Mouse (Mus musculus): ENCODE results near the gene Dennd1c. TPM values are rescaled to one million over a fixed set of nuclear protein-coding genes. Genes with fewer than 3 reads are reported as not detected.
A peak's percentile ranks its signal among the peaks of the same experiment; 100 is the strongest.

Dennd1c gene
- polyA plus RNA-seq, 1 experiment from 2014 or later, result 4.7 TPM

DNA sequence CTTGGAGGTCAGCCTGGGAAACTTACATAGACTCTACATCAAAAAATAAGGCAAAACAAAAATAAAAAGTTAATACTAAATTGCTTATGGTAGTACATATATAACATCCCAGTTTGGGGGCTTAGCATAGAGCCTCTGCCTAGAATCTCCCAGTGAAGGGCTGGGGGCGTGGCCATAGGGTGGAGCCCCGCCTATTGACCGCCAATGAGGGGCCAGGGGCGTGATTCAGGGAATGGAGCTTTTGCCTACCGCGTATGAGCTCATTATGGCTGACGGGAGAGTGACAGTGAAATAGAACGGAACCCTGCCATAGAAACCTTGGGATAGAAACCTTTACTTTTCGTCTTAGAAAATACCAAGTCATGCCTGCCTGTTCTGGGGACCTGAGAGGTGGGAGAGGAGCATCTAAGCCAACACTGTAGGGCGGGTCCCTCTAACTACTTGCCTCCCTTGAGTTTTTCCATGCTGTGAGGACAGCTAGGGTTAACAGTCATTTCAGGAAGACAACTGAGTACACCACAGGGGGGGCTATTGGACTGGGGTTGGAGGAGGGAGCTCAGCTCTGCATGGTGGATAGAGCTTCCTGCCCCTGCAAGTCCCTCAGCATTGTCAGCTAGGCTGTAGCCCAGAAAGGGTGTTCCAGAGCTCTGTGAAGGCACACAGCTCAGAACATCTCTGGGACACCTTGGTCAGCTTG, 21.5 kb upstream of the Dennd1c start:
- no peak overlapping the region for H3K4me2 ChIP-seq (ENCODE audit: low read length)
- no peak for ATAC-seq
- 7% methylated on average over 10 of the region's 10 CpGs for WGBS
- 0 out of 2 replicates have a peak, but pooled peaks cover 2% of the 10 kb centered on the region for H3K27me3 ChIP-seq (replicated peaks; ENCODE audit: control insufficient read depth, insufficient read depth, low read length)
- no peak overlapping the region for H3K9ac ChIP-seq (ENCODE audit: low read depth, low read length)
- no peak overlapping the region for H3K27ac ChIP-seq (ENCODE audit: low read depth, low read length)
- H3K36me3 ChIP-seq (ENCODE audit: control insufficient read depth, insufficient read depth, low read length), result no peaks in the 10 kb centered on the region
- H3K4me1 ChIP-seq (ENCODE audit: control insufficient read depth, insufficient read depth, low read depth, low read length), result peaks cover 15% of the 10 kb centered on the region; the same call in 1 of the 2 replicates
- no peaks in the 10 kb centered on the region for H3K9me3 ChIP-seq (ENCODE audit: control insufficient read depth, low read length)
- H3K4me3 ChIP-seq (ENCODE audit: low read length), result no peak overlapping the region

DNA sequence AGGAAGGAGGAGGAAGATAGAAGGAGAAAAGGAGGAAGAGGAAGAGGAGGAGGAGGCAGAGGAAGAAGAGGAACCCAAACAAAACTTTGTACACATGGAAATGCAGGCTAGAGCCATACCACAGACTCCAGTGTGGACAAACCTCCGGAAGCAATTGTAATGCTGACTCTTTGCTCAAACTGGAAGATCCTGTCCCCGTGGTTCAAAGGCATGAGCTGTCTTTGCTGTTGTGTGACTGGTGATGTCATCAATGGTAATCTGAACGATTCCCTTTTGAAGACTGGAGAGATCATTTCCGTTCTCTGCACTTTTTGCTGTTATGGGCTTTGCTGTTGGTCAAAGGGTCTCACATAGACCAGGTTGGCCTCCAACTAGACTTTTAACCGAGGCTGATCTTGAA, 20.0 kb upstream of the Dennd1c start:
- no peak overlapping the region for H3K4me2 ChIP-seq (ENCODE audit: low read length)
- peaks cover 10% of the 10 kb centered on the region; the same call in 1 of the 2 replicates for H3K4me1 ChIP-seq (ENCODE audit: control insufficient read depth, insufficient read depth, low read depth, low read length)
- no peak overlapping the region for H3K27ac ChIP-seq (ENCODE audit: low read depth, low read length)
- H3K4me3 ChIP-seq (ENCODE audit: low read length), result no peak overlapping the region
- no peaks in the 10 kb centered on the region for H3K9me3 ChIP-seq (ENCODE audit: control insufficient read depth, low read length)
- 86% methylated on average over 5 of the region's 5 CpGs for WGBS
- no peak overlapping the region for H3K9ac ChIP-seq (ENCODE audit: low read depth, low read length)
- 0 out of 2 replicates have a peak, but pooled peaks cover 2% of the 10 kb centered on the region for H3K27me3 ChIP-seq (replicated peaks; ENCODE audit: control insufficient read depth, insufficient read depth, low read length)
- H3K36me3 ChIP-seq (ENCODE audit: control insufficient read depth, insufficient read depth, low read length), result no peaks in the 10 kb centered on the region
- ATAC-seq, result no peak

DNA sequence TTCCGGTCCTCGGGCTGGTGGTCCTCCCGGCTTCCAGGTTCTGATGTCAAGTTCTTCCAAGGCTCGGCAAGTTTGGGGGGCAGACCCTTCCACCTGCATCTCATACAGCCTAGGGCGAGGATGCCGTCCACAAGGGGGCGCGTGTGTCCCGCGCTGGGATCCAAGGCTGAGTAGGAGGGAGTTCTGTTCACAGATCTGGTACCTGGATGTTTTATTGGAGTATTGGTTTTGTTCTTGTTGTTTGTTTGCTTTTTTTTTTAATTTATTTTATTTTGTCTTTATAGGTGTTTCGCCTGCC, 18.3 kb upstream of the Dennd1c start:
- Histone ChIP-seq H3K9ac (ENCODE audit: low read depth, low read length) (no peak overlapping the region), H3K4me1 (ENCODE audit: control insufficient read depth, insufficient read depth, low read depth, low read length) (peaks cover 10% of the 10 kb centered on the region; the same call in 1 of the 2 replicates), H3K27me3 (replicated peaks; ENCODE audit: control insufficient read depth, insufficient read depth, low read length) (0 out of 2 replicates have a peak, but pooled peaks cover 2% of the 10 kb centered on the region), H3K9me3 (ENCODE audit: control insufficient read depth, low read length) (no peaks in the 10 kb centered on the region), H3K36me3 (ENCODE audit: control insufficient read depth, insufficient read depth, low read length) (no peaks in the 10 kb centered on the region), H3K4me2 (ENCODE audit: low read length) (peak overlapping the region; percentile 54), H3K4me3 (ENCODE audit: low read length) (peak overlapping the region; percentile 18), H3K27ac (ENCODE audit: low read depth, low read length) (no peak overlapping the region)
- ATAC-seq, result peak; percentile 82
- WGBS, result 2% methylated on average over 11 of the region's 11 CpGs

DNA sequence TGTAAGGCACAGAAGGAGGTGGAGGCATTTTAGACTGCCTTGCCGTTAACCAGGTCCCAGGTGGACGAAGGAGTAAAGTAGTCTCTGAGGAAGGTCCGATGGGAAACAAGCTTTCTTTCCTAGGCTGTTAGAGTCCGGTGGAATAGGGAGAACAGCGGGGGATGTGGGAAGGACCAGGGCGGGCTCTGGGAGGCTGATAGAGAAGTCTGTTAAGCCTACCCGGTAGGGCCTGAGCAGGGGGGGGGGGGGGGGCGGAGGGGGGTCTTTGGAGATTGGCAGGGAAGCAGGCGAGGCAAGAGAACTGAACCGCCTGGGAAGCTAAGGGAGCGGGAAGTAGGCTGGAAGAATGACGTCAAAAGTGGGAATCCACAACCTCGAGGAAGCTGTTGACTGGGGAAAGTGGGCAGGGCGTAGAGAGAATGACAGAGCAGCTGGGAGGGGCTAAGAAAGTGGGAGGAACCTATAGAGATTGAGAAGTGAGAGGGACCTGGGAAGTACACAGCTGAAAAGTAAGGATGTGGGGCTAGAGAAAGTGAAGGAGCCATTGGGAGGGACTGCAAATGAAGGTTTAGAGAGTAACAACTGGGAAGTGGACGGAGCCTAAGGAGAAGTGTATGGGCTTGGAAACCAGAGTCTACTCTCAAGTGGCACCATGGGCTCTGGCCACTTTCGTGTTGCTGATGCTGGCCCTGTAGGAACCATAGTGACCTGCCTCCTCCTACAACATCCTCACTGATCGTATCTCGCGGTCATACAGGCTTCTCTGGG, 17.7 kb upstream of the Dennd1c start:
- no peaks in the 10 kb centered on the region for H3K36me3 ChIP-seq (ENCODE audit: control insufficient read depth, insufficient read depth, low read length)
- 1% methylated on average over 18 of the region's 19 CpGs for WGBS
- H3K27me3 ChIP-seq (replicated peaks; ENCODE audit: control insufficient read depth, insufficient read depth, low read length), result 0 out of 2 replicates have a peak, but pooled peaks cover 2% of the 10 kb centered on the region
- 0 out of 2 replicates have a peak overlapping the region, but pooled peaks have one; percentile 8 for H3K9ac ChIP-seq (ENCODE audit: low read depth, low read length)
- peak overlapping the region; percentile 18 for H3K4me3 ChIP-seq (ENCODE audit: low read length)
- peaks cover 10% of the 10 kb centered on the region; the same call in 1 of the 2 replicates for H3K4me1 ChIP-seq (ENCODE audit: control insufficient read depth, insufficient read depth, low read depth, low read length)
- peak overlapping the region; percentile 54 for H3K4me2 ChIP-seq (ENCODE audit: low read length)
- ATAC-seq, result peak; percentile 89
- no peak overlapping the region for H3K27ac ChIP-seq (ENCODE audit: low read depth, low read length)
- no peaks in the 10 kb centered on the region for H3K9me3 ChIP-seq (ENCODE audit: control insufficient read depth, low read length)

DNA sequence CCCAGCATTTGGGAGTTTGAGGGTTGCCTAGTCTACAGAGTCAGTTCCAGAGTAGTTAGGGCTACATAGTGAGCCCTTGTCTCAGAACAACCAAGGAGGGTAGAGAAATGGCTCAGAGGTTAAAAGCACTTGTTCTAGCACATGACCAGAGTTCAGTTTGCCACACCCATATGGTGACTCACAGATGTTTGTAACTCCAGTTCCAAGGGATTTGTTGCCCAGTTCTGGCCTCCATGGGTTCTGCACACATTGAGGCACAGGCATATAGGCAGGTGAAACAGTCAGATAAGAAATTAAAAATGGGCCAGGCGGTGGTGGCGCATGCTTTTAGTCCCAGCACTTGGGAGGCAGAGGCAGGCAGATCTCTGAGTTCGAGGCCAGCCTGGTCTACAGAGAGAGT, 15.9 kb upstream of the Dennd1c start:
- Histone ChIP-seq H3K36me3 (ENCODE audit: control insufficient read depth, insufficient read depth, low read length) (no peaks in the 10 kb centered on the region), H3K4me2 (ENCODE audit: low read length) (no peak overlapping the region), H3K9me3 (ENCODE audit: control insufficient read depth, low read length) (no peaks in the 10 kb centered on the region), H3K4me3 (ENCODE audit: low read length) (no peak overlapping the region), H3K27me3 (replicated peaks; ENCODE audit: control insufficient read depth, insufficient read depth, low read length) (0 out of 2 replicates have a peak, but pooled peaks cover 2% of the 10 kb centered on the region), H3K27ac (ENCODE audit: low read depth, low read length) (no peak overlapping the region), H3K4me1 (ENCODE audit: control insufficient read depth, insufficient read depth, low read depth, low read length) (peaks cover 10% of the 10 kb centered on the region; the same call in 1 of the 2 replicates), H3K9ac (ENCODE audit: low read depth, low read length) (no peak overlapping the region)
- no peak for ATAC-seq
- 96% methylated on average over 3 of the region's 3 CpGs for WGBS

DNA sequence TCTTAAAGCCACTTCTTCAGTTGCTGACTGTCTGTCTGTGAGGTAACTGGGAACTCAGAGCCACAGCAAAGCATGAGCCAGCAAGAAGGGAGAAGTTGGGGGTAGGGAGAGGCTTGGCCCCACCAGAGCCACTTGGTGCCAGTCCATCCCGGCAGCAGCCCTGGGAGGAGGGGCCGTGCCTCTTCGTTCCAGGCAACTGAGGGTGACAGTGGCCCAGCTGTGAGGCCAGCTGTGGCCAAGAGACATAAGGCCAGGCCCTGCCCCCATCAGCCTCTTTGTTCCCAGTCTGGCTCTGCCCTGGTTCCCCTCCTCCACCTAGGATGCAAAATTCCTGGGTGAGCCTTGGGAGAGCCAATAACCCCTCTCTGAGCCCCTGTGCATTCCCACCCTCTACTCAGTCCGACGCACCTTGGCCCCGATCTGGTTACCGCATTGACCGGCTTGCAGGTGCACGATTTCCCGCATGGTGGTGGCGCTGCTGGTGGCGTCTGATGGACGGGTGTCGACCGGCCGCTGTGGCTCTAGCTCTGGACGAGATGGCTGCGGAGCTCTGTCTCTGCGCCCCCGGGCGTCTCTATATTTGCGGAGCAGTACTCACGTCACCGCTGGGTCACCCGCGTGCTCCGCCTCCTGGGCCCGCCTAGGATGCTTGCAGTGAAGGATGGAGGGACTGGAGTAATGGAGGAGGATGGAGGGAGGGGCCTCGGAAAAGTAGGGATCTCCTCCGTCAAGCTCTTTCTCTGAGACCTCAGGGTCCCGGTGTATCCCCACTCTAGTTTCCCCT, 8.9 kb upstream of the Dennd1c start, which contains the start of gene Tubb4a:
Gene Tubb4a (minus strand): TSS at position 734 of the 784 bp plus-strand sequence.
- H3K27me3 ChIP-seq (replicated peaks; ENCODE audit: control insufficient read depth, insufficient read depth, low read length), result no peaks in the 10 kb centered on the region
- H3K4me2 ChIP-seq (ENCODE audit: low read length), result peak within 1 kb of the TSS; percentile 62
- H3K36me3 ChIP-seq (ENCODE audit: control insufficient read depth, insufficient read depth, low read length), result no peaks in the 10 kb centered on the region
- peak within 1 kb of the TSS; percentile 84 for H3K9ac ChIP-seq (ENCODE audit: low read depth, low read length)
- H3K4me3 ChIP-seq (ENCODE audit: low read length), result peak within 1 kb of the TSS; percentile 68
- WGBS, result under 1% methylated on average over 31 of the region's 31 CpGs
- ATAC-seq, result peak; percentile 96
- H3K4me1 ChIP-seq (ENCODE audit: control insufficient read depth, insufficient read depth, low read depth, low read length), result peaks cover 10% of the 10 kb centered on the region
- no peaks in the 10 kb centered on the region for H3K9me3 ChIP-seq (ENCODE audit: control insufficient read depth, low read length)
- peak within 1 kb of the TSS; percentile 81 for H3K27ac ChIP-seq (ENCODE audit: low read depth, low read length)

DNA sequence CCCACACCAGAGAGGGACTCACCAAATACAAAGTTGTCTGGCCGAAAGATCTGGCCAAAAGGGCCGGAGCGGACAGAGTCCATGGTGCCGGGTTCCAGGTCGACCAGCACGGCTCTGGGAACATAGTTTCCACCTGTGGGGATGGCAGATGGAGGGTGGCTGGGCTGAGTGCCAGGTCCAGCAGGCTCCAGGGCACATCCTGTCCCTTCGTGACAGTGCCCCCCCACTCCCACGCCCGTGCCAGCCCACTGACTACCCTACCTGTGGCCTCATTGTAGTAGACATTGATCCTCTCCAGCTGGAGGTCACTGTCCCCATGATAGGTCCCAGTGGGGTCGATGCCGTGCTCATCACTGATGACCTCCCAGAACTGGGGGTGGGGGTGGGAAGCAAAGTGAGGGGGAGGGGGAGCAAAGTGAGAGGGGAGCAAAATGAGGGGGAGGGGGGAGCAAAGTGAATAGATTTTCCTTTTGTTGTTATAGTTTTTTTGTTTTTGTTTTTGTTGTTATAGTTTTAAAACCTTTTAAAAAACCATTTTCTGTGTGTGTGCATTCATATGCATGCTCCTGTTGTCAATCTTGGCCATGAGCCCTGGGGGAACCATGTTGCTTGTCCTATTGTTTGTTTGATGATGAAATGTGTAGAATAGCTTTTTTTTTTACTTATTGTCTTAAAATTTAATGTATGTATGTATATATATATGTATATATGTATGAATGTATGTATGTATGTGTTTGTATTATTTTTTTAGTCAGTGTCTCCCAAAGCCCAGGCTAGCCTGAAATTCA, 7.8 kb upstream of the Dennd1c start:
- Histone ChIP-seq H3K27me3 (replicated peaks; ENCODE audit: control insufficient read depth, insufficient read depth, low read length) (no peaks in the 10 kb centered on the region), H3K27ac (ENCODE audit: low read depth, low read length) (no peak overlapping the region), H3K9ac (ENCODE audit: low read depth, low read length) (no peak overlapping the region), H3K4me2 (ENCODE audit: low read length) (peak overlapping the region; percentile 62), H3K9me3 (ENCODE audit: control insufficient read depth, low read length) (no peaks in the 10 kb centered on the region), H3K4me3 (ENCODE audit: low read length) (peak overlapping the region; percentile 68), H3K36me3 (ENCODE audit: control insufficient read depth, insufficient read depth, low read length) (peaks cover 6% of the 10 kb centered on the region), H3K4me1 (ENCODE audit: control insufficient read depth, insufficient read depth, low read depth, low read length) (peaks cover 10% of the 10 kb centered on the region)
- no peak for ATAC-seq
- 87% methylated on average over 11 of the region's 11 CpGs for WGBS

DNA sequence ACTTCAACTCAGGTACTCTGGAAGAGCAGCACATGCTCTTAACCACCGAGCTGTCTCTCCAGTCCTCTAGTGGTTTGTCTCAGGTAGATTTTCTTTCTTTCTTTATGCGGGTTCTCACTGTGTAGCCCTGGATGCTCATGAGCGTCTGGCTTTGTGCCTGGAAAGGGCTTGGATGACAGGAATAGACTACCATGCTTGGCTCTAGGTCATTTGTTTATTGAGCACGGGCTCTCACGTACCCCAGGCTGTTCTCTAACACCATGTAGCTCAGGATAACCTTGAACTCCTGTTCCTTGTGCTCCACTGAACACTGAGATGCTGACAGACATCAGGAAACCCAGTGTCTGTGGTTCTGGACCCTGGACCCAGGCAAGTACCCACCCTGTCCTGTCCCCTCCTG, 4.2 kb upstream of the Dennd1c start:
- no peaks in the 10 kb centered on the region for H3K9me3 ChIP-seq (ENCODE audit: control insufficient read depth, low read length)
- peaks cover 10% of the 10 kb centered on the region for H3K4me1 ChIP-seq (ENCODE audit: control insufficient read depth, insufficient read depth, low read depth, low read length)
- H3K9ac ChIP-seq (ENCODE audit: low read depth, low read length), result no peak overlapping the region
- WGBS, result 83% methylated on average over 5 of the region's 5 CpGs
- ATAC-seq, result no peak
- H3K36me3 ChIP-seq (ENCODE audit: control insufficient read depth, insufficient read depth, low read length), result peaks cover 17% of the 10 kb centered on the region
- no peak overlapping the region for H3K4me2 ChIP-seq (ENCODE audit: low read length)
- no peak overlapping the region for H3K27ac ChIP-seq (ENCODE audit: low read depth, low read length)
- no peak overlapping the region for H3K4me3 ChIP-seq (ENCODE audit: low read length)
- no peaks in the 10 kb centered on the region for H3K27me3 ChIP-seq (replicated peaks; ENCODE audit: control insufficient read depth, insufficient read depth, low read length)

Data from hindbrain, embryonic 16.5 days (tissue).